Mouse (Mus musculus) cerebellum, adult 9-10 months (tissue): ENCODE measurements around the gene Map3k6.

Source experiments
- DNase-seq: peaks from one replicate; pipeline ENCODE4 v3.0.0; 2022

The Map3k6 gene

GRCm38 (mm10) chr4:133286476-133287077, 46.0 kb downstream of the Map3k6 start:
- DNase-seq: no peak

GRCm38 (mm10) chr4:133291255-133291654, 50.6 kb downstream of the Map3k6 start:
- DNase-seq: no peak

DNA sequence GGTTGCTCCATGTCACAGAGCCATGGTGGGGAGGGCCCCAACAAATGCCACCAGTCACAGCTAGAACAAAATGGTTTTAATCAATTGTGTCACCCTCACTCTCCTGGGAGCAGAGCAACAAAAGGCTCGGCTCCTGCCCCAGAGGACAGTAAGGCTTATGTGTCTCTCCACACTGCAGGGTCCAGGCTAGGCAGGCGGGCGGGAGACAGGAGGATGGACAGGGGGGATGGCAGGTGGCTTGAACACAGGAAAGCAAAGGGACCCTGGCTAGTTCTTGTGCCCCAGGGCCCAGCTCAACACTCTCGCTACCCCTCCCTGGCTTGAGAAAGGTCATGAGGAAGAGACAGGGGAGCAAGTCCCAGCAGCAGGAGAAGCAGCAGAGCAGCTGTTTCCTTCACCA, 51.8 kb downstream of the Map3k6 start:
- DNase-seq: no peak

GRCm38 (mm10) chr4:133292901-133293843, 52.6 kb downstream of the Map3k6 start:
- no peak for DNase-seq

GRCm38 (mm10) chr4:133294084-133294483, 53.5 kb downstream of the Map3k6 start:
- DNase-seq: no peak

DNA sequence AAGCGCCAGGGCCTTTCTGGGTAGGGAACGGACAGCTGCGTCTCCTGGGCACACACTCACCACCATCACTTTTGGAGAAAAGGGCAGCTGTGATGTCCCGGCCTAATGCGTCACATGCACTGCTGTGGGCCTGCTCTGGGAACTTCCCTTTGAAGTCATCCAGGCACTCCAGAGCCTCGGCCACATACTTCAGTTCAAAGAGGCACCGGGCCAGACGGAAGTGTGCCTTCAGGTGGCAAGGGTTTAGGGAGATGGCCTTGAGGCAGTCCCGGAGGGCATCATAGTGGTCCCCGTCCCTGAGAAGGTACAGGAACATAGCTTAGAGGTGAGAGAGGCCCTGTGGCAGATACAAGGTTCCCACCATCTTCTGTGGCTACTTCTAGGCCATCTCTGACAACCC, 56.7 kb downstream of the Map3k6 start:
- DNase-seq: no peak

DNA sequence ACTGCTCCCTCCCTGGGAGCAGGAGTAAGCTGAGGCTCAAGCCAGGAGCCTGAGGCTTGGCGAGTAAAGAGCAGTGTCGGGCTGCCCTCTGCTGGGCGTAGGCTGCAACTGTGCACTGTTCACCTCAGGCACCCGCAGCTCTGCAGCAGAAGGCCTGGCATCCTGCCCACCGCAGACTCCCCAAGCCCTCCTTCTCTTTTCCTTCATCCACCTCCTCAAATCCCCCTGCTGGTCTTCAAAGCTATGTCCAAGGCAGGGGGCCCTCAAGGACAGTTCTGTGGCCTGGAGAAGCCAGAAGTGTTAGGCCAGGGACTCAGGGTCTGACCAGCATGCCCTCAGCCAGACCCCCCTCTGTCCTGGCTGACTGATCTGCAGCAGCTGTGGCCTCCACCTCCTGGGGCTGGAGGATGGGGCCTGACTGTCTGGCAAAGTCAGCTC, 57.2 kb downstream of the Map3k6 start:
- DNase-seq: peak; percentile 93

DNA sequence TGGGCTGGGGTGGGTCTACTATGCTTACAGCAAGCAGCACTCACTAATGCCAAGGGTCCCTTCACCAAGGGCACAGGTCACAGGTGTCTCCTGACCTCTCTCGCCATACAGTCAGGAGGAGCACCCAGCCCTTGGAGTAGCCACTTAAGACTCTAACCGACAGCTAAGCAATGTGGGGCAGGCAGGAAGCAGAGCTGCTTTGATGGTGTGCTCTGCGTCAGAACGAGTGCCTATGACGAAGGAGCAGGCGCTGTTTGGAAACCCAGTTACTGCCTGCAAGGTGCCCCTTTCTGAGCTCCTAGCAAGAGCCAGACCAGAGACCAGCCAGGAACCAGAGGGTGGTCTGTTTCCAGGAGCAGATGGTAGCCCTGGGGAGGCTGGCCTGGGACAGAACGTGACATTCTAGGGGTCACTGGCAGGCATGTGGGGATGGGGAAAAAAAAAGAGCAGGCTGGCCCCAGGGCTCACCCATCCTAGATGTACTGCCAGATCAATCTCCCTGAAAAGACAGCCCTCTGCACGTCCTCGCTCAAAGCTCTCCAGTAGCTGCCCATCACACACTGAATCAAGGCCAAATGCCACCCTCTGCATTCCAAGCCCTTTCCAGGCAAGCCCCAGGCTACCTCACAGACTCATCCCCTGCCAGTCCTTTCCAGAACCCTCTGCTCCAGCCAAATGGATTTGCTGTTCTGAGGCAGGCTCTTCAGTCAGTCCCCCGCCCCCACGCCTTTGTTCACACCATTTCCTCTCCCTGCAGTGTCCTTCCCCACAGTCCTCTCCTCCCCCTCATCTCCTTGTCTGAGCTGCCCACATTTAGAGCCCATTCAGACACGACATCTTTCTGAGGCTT, 58.1 kb downstream of the Map3k6 start:
- peak; percentile 93 for DNase-seq

- DNase-seq: peak; percentile 83
These were observed 59.1 kb downstream of the Map3k6 start for GRCm38 (mm10) chr4:133299701-133300100.

GRCm38 (mm10) chr4:133300421-133300820, 59.8 kb downstream of the Map3k6 start:
- DNase-seq: no peak

- DNase-seq: peak; percentile 87
These were observed 61.2 kb downstream of the Map3k6 start for GRCm38 (mm10) chr4:133301802-133302201.
